Mouse (Mus musculus): ENCODE results near the gene Myh10. TPM values are rescaled to one million over a fixed set of nuclear protein-coding genes. Genes with fewer than 3 reads are reported as not detected.
"Not testable (repeated sequence)": the region's sequence is repeated elsewhere in the genome, so short reads cannot be mapped to it uniquely, and the experiment has no call there.

Gene Myh10
- total and polyA plus RNA-seq, 3 experiments, result 17.9 to 25.9 (median 25.6) TPM

DNA sequence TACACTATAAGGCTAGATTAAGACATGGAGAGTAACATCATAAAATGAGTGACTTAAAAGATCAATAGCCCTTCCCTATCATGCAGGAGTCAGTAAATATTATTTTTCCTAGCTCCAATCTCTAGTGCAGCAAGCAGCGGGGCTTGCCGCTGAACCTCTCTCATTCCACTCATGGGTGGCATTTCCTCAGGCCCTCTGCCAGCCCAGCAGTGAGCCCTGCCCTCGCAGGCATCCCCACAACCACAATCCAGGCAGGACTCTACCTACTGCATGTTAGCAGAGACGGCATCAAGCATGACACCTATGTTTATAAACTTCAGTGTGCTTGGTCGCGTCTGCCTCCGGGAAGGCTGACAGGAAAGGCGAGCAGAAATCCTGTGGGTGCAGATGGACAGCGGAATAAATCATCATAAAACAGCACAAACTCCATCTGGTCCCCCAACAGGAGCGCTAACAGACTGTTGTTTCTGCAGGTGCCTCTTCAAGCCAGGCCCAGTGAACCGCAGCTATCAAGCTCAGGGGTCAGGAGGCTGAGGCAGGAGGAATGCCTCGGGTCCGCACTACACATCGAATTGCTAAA is 128.0 kb downstream of the Myh10 start:
- no peaks in the 10 kb centered on the region; the same call in 1 of the 2 replicates for H3K4me1 ChIP-seq (ENCODE audit: control insufficient read depth, insufficient read depth, low read length)
- intact Hi-C loops (cut with DNase I), result no loop called here
- no peak overlapping the region for H3K4me3 ChIP-seq
- no peak for TF ChIP-seq EP300 (IDR thresholded peaks at IDR 0.05; ENCODE audit: insufficient read depth, low read depth, low read length)
- no peak for TF ChIP-seq POLR2A (IDR thresholded peaks at IDR 0.05; ENCODE audit: insufficient read depth, low read depth, low read length)
- no peak for TF ChIP-seq CTCF (IDR thresholded peaks at IDR 0.05)
- 81% methylated on average over 14 of the region's 14 CpGs for WGBS
- no peaks in the 10 kb centered on the region; the same call in none of the 2 replicates for H3K36me3 ChIP-seq (ENCODE audit: control insufficient read depth, insufficient read depth, low read length)
- no peak overlapping the region for H3K27ac ChIP-seq
- no peaks in the 10 kb centered on the region for H3K79me2 ChIP-seq (replicated peaks; ENCODE audit: control insufficient read depth, insufficient read depth, low read length)
- H3K9ac ChIP-seq (ENCODE audit: low read depth, low read length), result no peak overlapping the region
- DNase-seq, result no peak
- no peaks in the 10 kb centered on the region for H3K27me3 ChIP-seq (ENCODE audit: control insufficient read depth, insufficient read depth, low read length)

DNA sequence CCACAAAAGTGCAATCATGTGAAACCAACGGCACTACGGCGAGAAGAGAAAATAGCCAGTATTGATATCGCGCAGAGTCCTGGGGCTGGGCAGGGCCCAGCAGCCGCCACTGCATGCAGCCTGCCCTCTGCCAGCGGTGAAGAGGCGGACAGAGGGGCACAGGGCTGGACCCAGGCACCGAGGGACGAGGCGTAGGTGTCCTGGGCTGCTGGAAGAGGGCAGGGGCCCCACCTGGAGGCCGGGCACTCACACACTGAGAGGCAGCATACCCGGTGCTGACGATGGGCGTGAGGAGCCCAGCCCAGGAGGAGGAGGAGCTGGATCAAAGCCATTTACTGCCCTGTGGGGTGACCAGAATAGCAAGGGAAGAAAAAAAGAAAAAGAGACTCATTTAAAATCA is 131.0 kb downstream of the Myh10 start:
- Histone ChIP-seq H3K36me3 (ENCODE audit: control insufficient read depth, insufficient read depth, low read length) (peaks cover 5% of the 10 kb centered on the region), H3K4me3 (no peak overlapping the region), H3K79me2 (replicated peaks; ENCODE audit: control insufficient read depth, insufficient read depth, low read length) (peaks cover 2% of the 10 kb centered on the region; the same call in 1 of the 2 replicates), H3K27ac (no peak overlapping the region), H3K27me3 (ENCODE audit: control insufficient read depth, insufficient read depth, low read length) (no peaks in the 10 kb centered on the region), H3K4me1 (ENCODE audit: control insufficient read depth, insufficient read depth, low read length) (peaks cover 8% of the 10 kb centered on the region), H3K9ac (ENCODE audit: low read depth, low read length) (no peak overlapping the region)
- TF ChIP-seq EP300 (IDR thresholded peaks at IDR 0.05; ENCODE audit: insufficient read depth, low read depth, low read length), result no peak
- TF ChIP-seq POLR2A (IDR thresholded peaks at IDR 0.05; ENCODE audit: insufficient read depth, low read depth, low read length), result no peak
- TF ChIP-seq CTCF (IDR thresholded peaks at IDR 0.05), result no peak
- WGBS, result 72% methylated on average over 15 of the region's 15 CpGs
- intact Hi-C loops (cut with DNase I), result no loop called here
- peak; percentile 19 to 27 for DNase-seq

DNA sequence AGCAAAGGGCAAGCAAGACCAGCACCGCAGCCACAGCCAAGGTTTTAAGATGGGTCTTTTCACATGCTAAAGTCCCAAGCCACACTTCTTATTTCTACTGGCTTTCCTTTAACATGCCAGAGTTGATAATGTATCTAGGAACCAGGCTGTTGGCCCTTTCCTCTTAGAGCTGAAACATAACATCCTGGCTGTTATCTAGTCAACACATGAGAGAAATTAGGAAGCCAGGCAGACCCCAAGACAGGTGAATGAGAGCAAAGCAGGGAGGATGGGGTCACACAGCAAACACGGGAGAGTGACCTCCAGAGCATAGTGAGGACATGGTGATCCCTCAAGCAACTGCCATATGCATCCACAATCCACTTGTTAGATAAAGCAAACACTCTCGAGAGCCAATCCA is 135.4 kb downstream of the Myh10 start:
- Histone ChIP-seq H3K27ac (no peak overlapping the region), H3K9ac (ENCODE audit: low read depth, low read length) (no peak overlapping the region), H3K4me3 (no peak overlapping the region), H3K79me2 (replicated peaks; ENCODE audit: control insufficient read depth, insufficient read depth, low read length) (peaks cover 2% of the 10 kb centered on the region; the same call in 1 of the 2 replicates), H3K4me1 (ENCODE audit: control insufficient read depth, insufficient read depth, low read length) (peaks cover 8% of the 10 kb centered on the region), H3K27me3 (ENCODE audit: control insufficient read depth, insufficient read depth, low read length) (no peaks in the 10 kb centered on the region), H3K36me3 (ENCODE audit: control insufficient read depth, insufficient read depth, low read length) (peaks cover 28% of the 10 kb centered on the region)
- TF ChIP-seq CTCF (IDR thresholded peaks at IDR 0.05) (no peak), EP300 (IDR thresholded peaks at IDR 0.05; ENCODE audit: insufficient read depth, low read depth, low read length) (no peak), POLR2A (IDR thresholded peaks at IDR 0.05; ENCODE audit: insufficient read depth, low read depth, low read length) (no peak)
- intact Hi-C loops (cut with DNase I), result no loop called here
- DNase-seq, result no peak
- WGBS, result 55% methylated on average over 3 of the region's 3 CpGs

DNA sequence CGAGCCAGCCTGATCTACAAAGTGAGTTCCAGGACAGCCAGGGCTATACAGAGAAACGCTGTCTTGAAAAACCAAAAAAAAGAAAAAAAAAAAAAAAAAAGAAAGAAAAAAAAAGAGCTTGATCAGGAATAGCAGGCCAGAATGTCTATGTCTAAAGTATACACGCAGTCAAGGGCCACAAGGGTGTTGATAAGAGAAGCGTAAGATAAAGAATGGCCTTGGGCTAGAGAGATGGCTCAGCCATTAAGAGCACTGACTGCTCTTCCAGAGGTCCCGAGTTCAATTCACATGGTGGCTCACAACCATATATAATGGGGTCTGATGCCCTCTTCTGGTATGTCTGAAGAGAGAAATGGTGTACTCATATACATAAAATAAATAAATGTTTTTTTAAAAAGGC is 140.2 kb downstream of the Myh10 start:
- DNase-seq; H3K4me1 ChIP-seq (ENCODE audit: control insufficient read depth, insufficient read depth, low read length); H3K79me2 ChIP-seq (replicated peaks; ENCODE audit: control insufficient read depth, insufficient read depth, low read length); intact Hi-C loops (cut with DNase I); H3K4me3 ChIP-seq; H3K9ac ChIP-seq (ENCODE audit: low read depth, low read length); H3K27me3 ChIP-seq (ENCODE audit: control insufficient read depth, insufficient read depth, low read length); H3K27ac ChIP-seq: not testable (repeated sequence)
- WGBS, result 85% methylated on average over 5 of the region's 5 CpGs
- peaks cover 43% of the 10 kb centered on the region for H3K36me3 ChIP-seq (ENCODE audit: control insufficient read depth, insufficient read depth, low read length)

DNA sequence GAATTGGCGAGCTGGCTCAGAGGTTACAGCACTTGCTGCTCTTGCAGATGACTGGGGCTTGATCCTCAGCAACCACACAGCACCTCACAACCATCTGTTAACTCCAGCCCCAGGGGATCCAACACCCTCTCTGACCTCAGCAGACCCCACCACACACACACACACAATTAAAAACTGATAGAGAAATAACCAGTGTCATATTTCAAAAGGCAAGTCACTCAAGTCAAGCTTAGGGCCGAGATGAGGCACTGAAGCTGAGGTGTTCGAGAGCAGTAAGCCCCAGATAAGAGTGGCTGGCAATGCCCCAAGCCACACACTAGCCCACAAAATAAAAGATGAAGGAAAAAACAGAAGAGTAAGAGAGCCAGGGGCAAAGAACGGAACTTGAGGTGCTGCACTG is 141.4 kb downstream of the Myh10 start:
- intact Hi-C loops (cut with DNase I), result no loop called here
- no peaks in the 10 kb centered on the region for H3K79me2 ChIP-seq (replicated peaks; ENCODE audit: control insufficient read depth, insufficient read depth, low read length)
- WGBS, result 38% methylated on average over 4 of the region's 4 CpGs
- no peak overlapping the region for H3K9ac ChIP-seq (ENCODE audit: low read depth, low read length)
- H3K27ac ChIP-seq, result no peak overlapping the region
- H3K36me3 ChIP-seq (ENCODE audit: control insufficient read depth, insufficient read depth, low read length), result peaks cover 48% of the 10 kb centered on the region
- no peaks in the 10 kb centered on the region for H3K27me3 ChIP-seq (ENCODE audit: control insufficient read depth, insufficient read depth, low read length)
- H3K4me1 ChIP-seq (ENCODE audit: control insufficient read depth, insufficient read depth, low read length), result no peaks in the 10 kb centered on the region; the same call in 1 of the 2 replicates
- TF ChIP-seq CTCF (IDR thresholded peaks at IDR 0.05), result no peak
- TF ChIP-seq EP300 (IDR thresholded peaks at IDR 0.05; ENCODE audit: insufficient read depth, low read depth, low read length), result no peak
- no peak for TF ChIP-seq POLR2A (IDR thresholded peaks at IDR 0.05; ENCODE audit: insufficient read depth, low read depth, low read length)
- no peak overlapping the region for H3K4me3 ChIP-seq
- no peak for DNase-seq

DNA sequence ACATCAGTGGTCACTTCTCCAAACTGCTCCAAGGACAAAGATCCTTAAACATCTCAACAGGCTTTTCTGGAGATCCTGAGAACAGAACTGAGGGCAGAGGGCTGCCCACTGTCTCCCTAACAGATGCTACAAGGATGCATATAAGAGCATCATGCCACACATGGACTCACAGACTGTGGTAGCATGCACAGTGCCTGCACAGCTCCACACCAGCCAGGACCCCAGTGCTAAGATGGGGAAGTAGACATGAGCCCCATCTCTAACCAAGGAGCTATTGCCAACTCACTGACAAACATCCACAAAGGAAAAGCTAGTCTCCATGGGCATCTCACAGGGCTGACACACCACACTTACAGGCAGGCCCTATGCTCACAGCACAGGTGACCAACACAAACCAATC is 142.2 kb downstream of the Myh10 start:
- H3K27me3 ChIP-seq (ENCODE audit: control insufficient read depth, insufficient read depth, low read length), result no peaks in the 10 kb centered on the region
- H3K27ac ChIP-seq, result no peak overlapping the region
- H3K4me3 ChIP-seq, result no peak overlapping the region
- no peak overlapping the region for H3K9ac ChIP-seq (ENCODE audit: low read depth, low read length)
- H3K4me1 ChIP-seq (ENCODE audit: control insufficient read depth, insufficient read depth, low read length), result no peaks in the 10 kb centered on the region; the same call in 1 of the 2 replicates
- no peak for DNase-seq
- intact Hi-C loops (cut with DNase I), result no loop called here
- H3K36me3 ChIP-seq (ENCODE audit: control insufficient read depth, insufficient read depth, low read length), result peaks cover 42% of the 10 kb centered on the region
- H3K79me2 ChIP-seq (replicated peaks; ENCODE audit: control insufficient read depth, insufficient read depth, low read length), result no peaks in the 10 kb centered on the region
- TF ChIP-seq EP300 (IDR thresholded peaks at IDR 0.05; ENCODE audit: insufficient read depth, low read depth, low read length), result no peak

Measured in heart, adult 2 months (tissue).